Mouse (Mus musculus): ENCODE measurements around the gene Fam186b.

The Fam186b gene

DNA sequence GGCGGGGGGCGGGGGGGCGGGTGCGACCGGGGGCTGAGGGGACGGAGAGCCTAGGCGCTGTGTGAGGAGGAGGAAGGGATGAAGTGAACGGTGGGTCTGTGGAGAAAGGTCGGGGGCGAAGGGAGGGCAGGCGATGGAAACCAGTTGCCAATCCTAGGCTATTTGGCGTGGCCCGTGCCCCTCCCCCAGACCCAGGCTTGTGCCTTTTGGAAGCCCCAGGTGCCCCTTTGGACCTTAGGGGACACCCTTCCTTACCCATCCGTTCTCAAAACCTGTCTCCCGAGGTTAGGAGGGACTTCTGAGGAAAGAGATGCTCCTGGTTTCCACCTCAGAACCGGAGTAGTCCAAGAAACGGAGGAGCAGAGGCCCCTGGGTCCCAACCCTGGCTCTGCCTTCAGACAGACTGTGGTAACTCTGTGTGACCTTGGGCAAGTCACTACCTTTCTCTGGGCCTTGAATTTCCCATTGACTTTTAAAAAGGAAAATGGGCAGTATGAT is at the start of gene Fam186b:
Gene Fam186b, minus strand, starts transcription at position 405 of the 498 bp plus-strand sequence.
- ChIA-PET POLR2A (interaction anchor here in 3 of 4 experiments (0.5 to 1.6 kb wide), 9 partner anchors 13 to 374 kb away, joined by 3 to 8 read pairs (median 4); partner anchors contain the start of genes Nckap5l (in 1 of the 3) and Tuba1c (in 1 of the 3)), CTCF (interaction anchor here in 3 of 4 experiments (0.5 to 1.5 kb wide), 9 partner anchors 12 to 437 kb away, joined by 3 to 11 read pairs (median 4); no protein-coding TSS in a partner anchor)

DNA sequence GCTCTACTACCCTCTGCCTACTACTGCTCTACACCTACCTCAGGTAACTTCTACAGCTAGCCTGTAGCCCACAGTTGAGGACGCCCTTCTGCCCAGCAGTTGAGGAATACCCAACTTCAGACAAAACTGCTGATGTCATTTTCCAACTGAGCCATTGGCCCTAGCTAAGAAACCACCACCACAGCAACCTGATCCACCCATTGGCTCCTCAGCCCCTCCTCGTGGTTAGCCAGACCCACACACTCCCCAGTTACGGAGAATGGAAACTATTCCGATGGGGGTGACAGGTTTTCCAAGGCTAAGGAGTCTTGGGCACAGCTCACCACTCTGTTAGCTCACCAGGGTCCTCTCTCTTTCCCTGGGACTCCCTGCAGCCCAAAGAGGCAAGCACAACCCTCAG is 49.3 kb upstream of the Fam186b start:
- CTCF ChIA-PET: interaction anchor here in 2 of 4 experiments (0.8 to 1.6 kb wide), 4 partner anchors 15 to 351 kb away, joined by 3 to 4 read pairs (median 4); no protein-coding TSS in a partner anchor
- POLR2A ChIA-PET: interaction anchor here in 3 of 4 experiments (0.9 to 1.8 kb wide), 9 partner anchors 9 to 315 kb away, joined by 3 to 5 read pairs (median 4); partner anchors contain the start of gene Tuba1c (in 1 of the 3)

DNA sequence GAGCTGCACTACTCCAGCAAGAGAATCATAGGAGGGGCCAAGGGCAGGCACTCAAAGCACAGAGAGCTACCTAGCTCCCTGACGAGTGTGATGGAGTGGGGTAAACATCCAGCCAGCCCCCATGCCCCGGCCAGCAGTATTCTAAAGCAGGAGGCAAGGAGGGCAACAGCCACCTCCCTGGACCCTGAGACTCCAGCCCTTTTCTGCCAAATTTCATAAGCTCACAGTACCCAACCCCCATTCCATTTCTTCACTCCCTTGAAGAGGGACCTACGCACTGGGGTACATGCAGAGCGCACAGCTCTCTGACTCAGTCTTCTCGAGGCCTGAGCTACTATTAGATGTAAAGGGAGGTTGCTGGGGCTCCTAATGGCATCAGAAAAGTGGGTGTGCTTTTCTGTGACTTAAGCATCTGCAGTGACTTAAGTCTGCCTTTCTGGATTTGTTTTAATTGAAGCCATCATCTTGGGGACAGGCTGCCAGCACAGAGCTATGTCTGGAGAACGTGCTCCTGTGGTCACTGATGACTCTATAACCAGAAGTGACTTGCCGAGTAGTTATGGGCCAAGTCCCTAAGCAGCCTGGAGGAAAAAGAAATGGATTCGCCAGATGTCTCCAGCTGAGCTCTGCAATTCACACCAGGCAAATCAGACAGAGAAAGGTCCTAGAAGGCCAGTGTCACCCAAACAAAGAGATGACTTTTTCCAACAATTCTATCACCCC is 48.6 kb upstream of the Fam186b start:
- CTCF ChIA-PET: interaction anchor here in 3 of 4 experiments (0.6 to 1.6 kb wide), 9 partner anchors 14 to 478 kb away, joined by 3 to 4 read pairs (median 3); no protein-coding TSS in a partner anchor

DNA sequence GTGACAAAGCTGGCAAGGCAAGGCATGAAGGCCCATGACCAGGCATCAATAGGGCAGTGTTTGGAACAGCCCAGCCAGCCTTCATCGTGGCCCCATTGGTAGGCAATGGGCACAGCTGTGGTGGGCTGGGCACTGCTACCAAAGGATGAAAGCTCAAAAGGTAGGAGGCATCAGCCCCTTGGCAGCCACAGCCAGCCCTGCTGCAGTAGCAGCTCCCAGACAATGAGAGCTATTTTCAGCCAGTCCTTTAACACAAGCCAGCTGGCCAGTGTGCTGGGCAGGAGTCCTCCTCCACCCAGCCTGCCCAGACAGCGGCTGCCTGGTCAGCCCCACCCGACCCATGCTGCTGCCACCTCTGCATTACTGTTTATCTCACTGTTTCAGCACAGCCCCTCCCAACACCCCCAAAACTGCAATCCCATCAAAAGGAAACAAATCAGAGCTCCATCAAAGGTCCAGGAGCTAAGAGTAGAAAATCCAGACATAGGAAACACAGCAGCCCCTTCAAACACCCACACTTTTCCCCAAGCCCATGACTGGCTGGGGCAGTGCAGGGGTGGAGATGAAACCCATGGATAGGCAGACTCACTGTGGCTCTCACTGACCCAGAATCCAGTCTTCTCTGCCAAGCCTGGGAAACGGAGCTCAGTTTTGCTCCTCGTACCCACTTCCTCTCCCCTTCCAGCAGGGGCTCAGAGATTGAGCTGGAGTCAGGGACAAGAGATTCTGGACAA is 47.9 kb upstream of the Fam186b start:
- ChIA-PET POLR2A (interaction anchor here in 3 of 4 experiments (0.7 to 1.8 kb wide), 11 partner anchors 8 to 73 kb away, joined by 3 to 5 read pairs (median 3); partner anchors contain the start of gene Tmbim6 (in 1 of the 3)), CTCF (interaction anchor here in 3 of 4 experiments (0.6 to 1.6 kb wide), 8 partner anchors 24 to 478 kb away, joined by 3 to 4 read pairs (median 3); no protein-coding TSS in a partner anchor)

More for the DNA sequence above, 48.6 kb upstream of the Fam186b start:
- POLR2A ChIA-PET: interaction anchor here in 3 of 4 experiments (0.7 to 1.8 kb wide), 13 partner anchors 8 to 314 kb away, joined by 3 to 5 read pairs (median 3); partner anchors contain the start of genes Tmbim6 (in 1 of the 3) and Tuba1c (in 1 of the 3)

- POLR2A ChIA-PET: interaction anchor here in 2 of 4 experiments (0.5 to 1.4 kb wide), 4 partner anchors 23 to 126 kb away, joined by 3 to 5 read pairs (median 3); no protein-coding TSS in a partner anchor
- CTCF ChIA-PET: interaction anchor here (0.6 to 1.5 kb wide), 6 partner anchors 9 to 77 kb away, joined by 3 read pairs; no protein-coding TSS in a partner anchor
These were observed 46.7 kb upstream of the Fam186b start for GRCm38 (mm10) chr15:99342194-99342981.

- POLR2A ChIA-PET: no interaction called here
These were observed 45.4 kb upstream of the Fam186b start for GRCm38 (mm10) chr15:99341102-99341501.

GRCm38 (mm10) chr15:99339669-99340068 is 44.0 kb upstream of the Fam186b start:
- CTCF ChIA-PET: no interaction called here
- POLR2A ChIA-PET: interaction anchor here in 1 of 4 experiments (0.5 kb wide), 1 partner anchor 34 kb away, joined by 3 read pairs; no protein-coding TSS in a partner anchor

More at GRCm38 (mm10) chr15:99341102-99341501, 45.4 kb upstream of the Fam186b start:
- CTCF ChIA-PET: interaction anchor here in 2 of 4 experiments (0.6 to 1.7 kb wide), 2 partner anchors 12 to 220 kb away, joined by 4 to 9 read pairs; no protein-coding TSS in a partner anchor

- CTCF ChIA-PET: interaction anchor here in 1 of 4 experiments (0.5 kb wide), 1 partner anchor 340 kb away, joined by 3 read pairs; no protein-coding TSS in a partner anchor
- POLR2A ChIA-PET: interaction anchor here in 2 of 4 experiments (0.6 to 3.1 kb wide), 2 partner anchors 10 to 256 kb away, joined by 3 to 11 read pairs; no protein-coding TSS in a partner anchor
These were observed 43.2 kb upstream of the Fam186b start for GRCm38 (mm10) chr15:99338916-99339315.

- ChIA-PET POLR2A (interaction anchor here in 3 of 4 experiments (0.6 to 3.1 kb wide), 11 partner anchors 9 to 154 kb away, joined by 3 to 11 read pairs (median 3); partner anchors contain the start of gene Tmbim6 (in 1 of the 3)), CTCF (interaction anchor here in 2 of 4 experiments (0.6 to 1.2 kb wide), 5 partner anchors 14 to 134 kb away, joined by 3 to 5 read pairs (median 3); no protein-coding TSS in a partner anchor)
These were observed 40.2 kb upstream of the Fam186b start for GRCm38 (mm10) chr15:99335801-99336320.

GRCm38 (mm10) chr15:99334500-99334899 is 38.8 kb upstream of the Fam186b start:
- ChIA-PET POLR2A (interaction anchor here in 2 of 4 experiments (1.0 to 1.9 kb wide), 7 partner anchors 10 to 86 kb away, joined by 3 to 5 read pairs (median 3); partner anchors contain the start of gene Tmbim6 (in 1 of the 2)), CTCF (interaction anchor here in 2 of 4 experiments (1.9 to 2.4 kb wide), 3 partner anchors 18 to 51 kb away, joined by 5 to 8 read pairs (median 7); no protein-coding TSS in a partner anchor)

- ChIA-PET POLR2A (interaction anchor here in 2 of 4 experiments (1.0 to 1.9 kb wide), 6 partner anchors 11 to 197 kb away, joined by 3 to 4 read pairs (median 4); partner anchors contain the start of gene Tmbim6 (in 1 of the 2)), CTCF (interaction anchor here in 3 of 4 experiments (0.6 to 2.4 kb wide), 4 partner anchors 17 to 127 kb away, joined by 3 to 8 read pairs (median 6); no protein-coding TSS in a partner anchor)
These were observed 38.0 kb upstream of the Fam186b start for GRCm38 (mm10) chr15:99333676-99334065.

DNA sequence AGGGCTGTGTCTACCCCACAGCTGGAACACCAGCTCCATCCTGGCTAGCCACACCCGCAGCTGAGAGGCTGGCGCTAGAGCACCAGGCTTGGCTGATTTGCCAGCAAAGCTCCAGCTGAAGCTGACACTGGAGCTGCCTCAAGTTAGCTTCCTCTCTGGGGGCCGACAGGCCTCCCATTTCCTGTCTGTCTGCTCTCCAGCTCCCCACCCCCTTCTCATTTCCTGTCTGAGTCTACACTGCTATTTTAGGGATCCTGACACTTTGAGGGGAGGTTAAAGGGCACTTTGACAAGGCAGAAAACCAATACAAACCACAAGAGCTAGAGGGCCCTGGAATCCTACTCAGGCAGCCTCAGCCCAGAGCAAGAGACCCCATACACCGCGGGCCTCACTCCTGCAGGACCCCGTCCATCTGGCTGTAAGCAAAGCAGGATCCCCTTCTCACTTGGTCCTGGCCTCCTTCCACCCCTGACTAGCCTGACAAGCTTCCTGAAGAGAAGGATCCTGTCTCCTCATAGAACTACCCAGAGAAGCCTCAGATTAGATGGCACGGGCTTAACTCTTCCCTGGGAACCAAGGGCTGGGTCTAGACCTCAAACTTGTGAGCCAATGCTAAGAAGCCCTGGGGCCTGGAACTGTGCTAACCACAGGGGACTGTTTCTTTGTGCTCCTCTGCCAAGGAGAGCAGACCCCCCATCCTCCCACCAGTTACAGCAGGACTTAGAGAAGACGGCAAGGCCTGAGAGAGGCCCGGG is 37.4 kb upstream of the Fam186b start:
- ChIA-PET CTCF (interaction anchor here in 3 of 4 experiments (0.6 to 2.4 kb wide), 4 partner anchors 16 to 50 kb away, joined by 4 to 8 read pairs (median 6); no protein-coding TSS in a partner anchor), POLR2A (interaction anchor here (0.6 to 1.4 kb wide), 10 partner anchors 11 to 303 kb away, joined by 3 to 4 read pairs (median 3); partner anchors contain the start of genes Tmbim6 (in 2 of the 4) and Tuba1c (in 1 of the 4))

GRCm38 (mm10) chr15:99332111-99332510 is 36.4 kb upstream of the Fam186b start:
- ChIA-PET POLR2A (interaction anchor here in 2 of 4 experiments (0.8 kb wide), 2 partner anchors 19 to 302 kb away, joined by 3 read pairs; partner anchors contain the start of gene Tuba1c (in 1 of the 2)), CTCF (interaction anchor here in 2 of 4 experiments (0.6 to 2.4 kb wide), 2 partner anchors 15 to 42 kb away, joined by 4 to 7 read pairs; no protein-coding TSS in a partner anchor)

DNA sequence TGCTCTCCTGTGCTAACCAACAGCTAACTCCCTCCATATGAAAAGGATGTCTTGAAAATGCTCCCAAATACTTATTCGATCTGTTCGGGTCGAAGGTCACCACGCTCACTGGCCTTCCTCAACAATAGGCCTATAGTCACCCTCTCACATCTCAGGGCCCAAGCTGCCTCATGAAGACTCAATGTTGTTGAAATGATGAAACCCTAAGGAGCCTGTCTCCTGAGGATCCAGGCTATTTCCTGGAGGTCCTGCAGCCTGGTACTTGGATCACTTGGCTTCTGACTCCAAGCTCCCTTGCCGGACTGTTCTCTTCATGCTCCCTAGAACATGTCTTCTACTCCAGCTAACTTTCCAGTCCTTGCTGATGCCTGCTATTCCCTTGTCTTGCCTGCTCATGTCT is 35.7 kb upstream of the Fam186b start:
- POLR2A ChIA-PET: interaction anchor here in 1 of 4 experiments (0.6 kb wide), 1 partner anchor 353 kb away, joined by 3 read pairs; no protein-coding TSS in a partner anchor
- CTCF ChIA-PET: interaction anchor here in 1 of 4 experiments (0.5 kb wide), 1 partner anchor 153 kb away, joined by 3 read pairs; no protein-coding TSS in a partner anchor

- POLR2A ChIA-PET: interaction anchor here in 2 of 4 experiments (0.8 to 1.9 kb wide), 6 partner anchors 14 to 359 kb away, joined by 3 to 5 read pairs (median 3); no protein-coding TSS in a partner anchor
- CTCF ChIA-PET: interaction anchor here in 1 of 4 experiments (1.0 kb wide), 1 partner anchor 15 kb away, joined by 4 read pairs; no protein-coding TSS in a partner anchor
These were observed 34.6 kb upstream of the Fam186b start for GRCm38 (mm10) chr15:99330324-99330723.

Data from embryonic stem cell, embryonic (primary cell).